Mouse (Mus musculus): ENCODE results near the gene Creb3l4. TPM values are rescaled to one million over a fixed set of nuclear protein-coding genes. Genes with fewer than 3 reads are reported as not detected.

Gene Creb3l4
- total and polyA plus RNA-seq, 3 experiments, result 0.07 to 0.08 TPM; not detected in 1

GRCm38 (mm10) chr3:90247960-90248745, 4.8 kb upstream of the Creb3l4 start, which contains the start of gene Slc39a1:
TSS of gene Slc39a1 (plus strand) at chr3:90248172.
- Histone ChIP-seq H3K9me3 (replicated peaks; ENCODE audit: insufficient read depth, low read length) (no peaks in the 10 kb centered on the region), H3K27ac (ENCODE audit: control insufficient read depth, low read depth, low read length) (peak within 1 kb of the TSS; percentile 47), H3K79me2 (ENCODE audit: control insufficient read depth, insufficient read depth, low read length, poor library complexity) (peaks cover 7% of the 10 kb centered on the region), H3K4me3 (ENCODE audit: control insufficient read depth in 1 of 2, insufficient read depth in 1 of 2, low read depth in 2 of 2, low read length in 2 of 2) (peak within 1 kb of the TSS; percentile 72 to 98), H3K9ac (ENCODE audit: control insufficient read depth, low read depth, low read length, poor library complexity, severe bottlenecking) (peak within 1 kb of the TSS; percentile 78), H3K27me3 (ENCODE audit: control insufficient read depth in 1 of 2, insufficient read depth in 2 of 2, low read length in 2 of 2) (no peaks in the 10 kb centered on the region), H3K4me1 (ENCODE audit: control insufficient read depth in 1 of 2, insufficient read depth in 2 of 2, low read length in 2 of 2) (peaks cover 7 to 10% of the 10 kb centered on the region in 2 experiments; a peak in 2 of 4 replicates), H3K36me3 (ENCODE audit: control insufficient read depth in 1 of 2, insufficient read depth in 2 of 2, low read length in 2 of 2) (peaks cover 0 to 7% of the 10 kb centered on the region in 2 experiments; a peak in 2 of 4 replicates)
- DNase-seq (ENCODE audit: low read depth, low spot score), result peak; percentile 98
- TF ChIP-seq MAZ (IDR thresholded peaks at IDR 0.05; ENCODE audit: low read depth, low read length), result peak; percentile 88
- TF ChIP-seq MYB (IDR thresholded peaks at IDR 0.05; ENCODE audit: low read depth, low read length), result 0 out of 2 replicates have a peak, but pooled peaks have one; percentile 7
- peak; percentile 59; the same call in 1 of the 2 replicates for TF ChIP-seq TBP (IDR thresholded peaks at IDR 0.05; ENCODE audit: low read depth, low read length)
- peak; percentile 45; the same call in 1 of the 2 replicates for TF ChIP-seq TCF12 (IDR thresholded peaks at IDR 0.05; ENCODE audit: low read depth, low read length)
- peak; percentile 86 to 90; a peak in 3 of 4 replicates for TF ChIP-seq POLR2A (IDR thresholded peaks at IDR 0.05; ENCODE audit: control insufficient read depth in 1 of 2, insufficient read depth in 1 of 2, low read depth in 1 of 2, low read length in 2 of 2, poor library complexity in 1 of 2)
- no peak for TF ChIP-seq GATA1 (IDR thresholded peaks at IDR 0.05; ENCODE audit: low read depth, low read length)
- TF ChIP-seq MAX (IDR thresholded peaks at IDR 0.05; ENCODE audit: low read length), result peak; percentile 22; the same call in 1 of the 2 replicates
- TF ChIP-seq ZMIZ1 (IDR thresholded peaks at IDR 0.05; ENCODE audit: low read depth, low read length), result peak; percentile 97
- TF ChIP-seq NELFE (IDR thresholded peaks at IDR 0.05; ENCODE audit: low read depth, low read length), result peak; percentile 92
- no peak for TF ChIP-seq RAD21 (IDR thresholded peaks at IDR 0.05; ENCODE audit: low read depth, low read length)
- TF ChIP-seq RCOR1 (IDR thresholded peaks at IDR 0.05; ENCODE audit: low read depth, low read length), result no peak
- peak; percentile 68; the same call in 1 of the 2 replicates for TF ChIP-seq CHD2 (IDR thresholded peaks at IDR 0.05; ENCODE audit: low read length)
- TF ChIP-seq MYC (IDR thresholded peaks at IDR 0.05; ENCODE audit: low read depth, low read length), result no peak
- TF ChIP-seq GABPA (IDR thresholded peaks at IDR 0.05; ENCODE audit: low read depth, low read length), result no peak
- TF ChIP-seq POLR2AphosphoS2 (IDR thresholded peaks at IDR 0.05; ENCODE audit: low read length), result peak; percentile 79; the same call in 1 of the 2 replicates
- TF ChIP-seq HCFC1 (IDR thresholded peaks at IDR 0.05; ENCODE audit: low read depth, low read length), result peak; percentile 71
- TF ChIP-seq UBTF (IDR thresholded peaks at IDR 0.05; ENCODE audit: borderline replicate concordance, insufficient read depth, low read depth, low read length), result 0 out of 2 replicates have a peak, but pooled peaks have one; percentile 40
- TF ChIP-seq CHD1 (IDR thresholded peaks at IDR 0.05; ENCODE audit: low read depth, low read length), result peak; percentile 63; the same call in 1 of the 2 replicates
- peak; percentile 78 for TF ChIP-seq SIN3A (IDR thresholded peaks at IDR 0.05; ENCODE audit: low read length)
- TF ChIP-seq USF1 (IDR thresholded peaks at IDR 0.05; ENCODE audit: low read depth, low read length), result peak; percentile 7; the same call in 1 of the 2 replicates
